Mouse (Mus musculus): ENCODE data around the gene E330017A01Rik. TPM values are rescaled to one million over a fixed set of nuclear protein-coding genes. Genes with fewer than 3 reads are reported as not detected.

Gene E330017A01Rik
- total RNA-seq, 1 experiment from 2014 or later: not detected

DNA sequence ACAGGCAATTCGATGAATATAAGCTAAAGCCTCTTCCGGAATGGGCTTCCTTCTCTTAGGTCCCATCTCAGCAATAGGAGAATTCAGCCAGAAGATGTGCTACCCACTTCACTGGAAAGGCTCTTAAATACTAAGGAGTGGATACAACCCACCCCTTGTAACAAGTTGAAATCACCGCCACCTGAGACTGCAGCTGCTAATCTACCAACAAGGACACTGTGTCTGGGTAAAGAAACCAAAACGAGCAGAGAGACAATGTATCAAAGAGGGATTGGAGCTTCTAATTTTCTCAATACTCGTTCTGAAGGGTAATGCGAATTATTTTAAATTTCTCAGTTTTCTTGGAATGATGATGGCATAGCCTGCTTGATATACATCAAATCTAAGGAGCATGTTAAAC, 21.7 kb downstream of the E330017A01Rik start, which contains the start of gene Gm813:
Gene Gm813, minus strand, starts transcription at position 101 of the 400 bp plus-strand sequence.
- no peak for ATAC-seq (replicated peaks; ENCODE audit: insufficient number of reproducible peaks, low FRiP score, low TSS enrichment, poor library complexity, severe bottlenecking)

DNA sequence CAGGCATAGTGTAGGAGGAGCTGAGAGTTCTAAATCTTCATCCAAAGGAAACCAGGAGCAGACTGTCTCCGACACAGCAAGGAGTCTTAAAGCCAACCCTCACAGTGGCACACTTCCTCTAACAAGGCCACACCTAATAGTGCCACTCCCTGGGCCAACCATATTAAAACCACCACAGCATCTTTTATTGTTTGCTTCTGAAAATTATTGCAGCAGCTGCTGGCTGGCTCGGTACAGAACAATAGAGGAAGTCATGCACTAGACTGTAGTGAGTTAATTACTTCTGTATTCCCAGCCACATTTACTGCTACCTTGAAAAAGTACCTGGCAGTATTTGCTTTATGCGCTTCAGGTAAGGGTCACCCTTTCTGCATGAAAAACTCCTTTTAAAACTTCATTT, 25.6 kb downstream of the E330017A01Rik start:
- no peak for ATAC-seq (replicated peaks; ENCODE audit: insufficient number of reproducible peaks, low FRiP score, low TSS enrichment, poor library complexity, severe bottlenecking)

DNA sequence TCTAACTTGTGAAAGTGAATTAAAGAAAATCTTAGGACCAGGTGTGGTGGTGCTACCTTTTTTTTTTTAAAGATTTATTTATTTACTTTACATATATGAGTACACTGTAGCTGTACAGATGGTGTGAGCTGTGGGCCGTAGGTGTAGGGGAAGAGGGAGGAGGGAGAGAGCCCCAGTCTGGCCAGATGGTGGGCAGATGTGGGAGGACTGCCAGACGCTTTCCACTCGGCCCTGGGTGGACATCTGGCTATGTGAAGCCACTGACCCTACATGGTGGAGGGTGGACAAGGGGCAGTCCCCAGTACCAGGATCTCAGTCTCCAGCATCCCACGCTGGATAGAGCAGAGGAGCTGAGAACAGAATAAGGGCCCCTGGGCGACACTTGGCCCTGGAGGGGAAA, 31.4 kb downstream of the E330017A01Rik start:
- no peak for ATAC-seq (replicated peaks; ENCODE audit: insufficient number of reproducible peaks, low FRiP score, low TSS enrichment, poor library complexity, severe bottlenecking)

DNA sequence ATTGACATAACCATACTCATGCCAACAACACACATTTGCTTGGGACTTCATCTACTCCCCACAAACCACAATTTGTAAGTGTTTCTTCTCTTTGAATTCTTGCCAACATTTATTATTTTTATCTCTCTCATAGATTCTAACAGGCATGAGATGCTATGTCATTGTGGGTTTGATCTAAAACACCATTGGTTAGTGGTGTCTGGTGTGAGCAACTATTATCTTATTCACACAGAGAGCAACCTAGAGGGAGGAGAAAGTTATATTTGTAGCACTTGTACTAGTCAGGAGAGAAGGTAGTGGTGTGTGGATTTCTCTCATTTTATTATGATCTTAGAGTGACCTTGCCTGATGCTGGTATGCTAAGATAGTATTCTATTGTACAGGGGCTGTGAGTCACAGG, 33.9 kb downstream of the E330017A01Rik start:
- ATAC-seq (replicated peaks; ENCODE audit: insufficient number of reproducible peaks, low FRiP score, low TSS enrichment, poor library complexity, severe bottlenecking): no peak

DNA sequence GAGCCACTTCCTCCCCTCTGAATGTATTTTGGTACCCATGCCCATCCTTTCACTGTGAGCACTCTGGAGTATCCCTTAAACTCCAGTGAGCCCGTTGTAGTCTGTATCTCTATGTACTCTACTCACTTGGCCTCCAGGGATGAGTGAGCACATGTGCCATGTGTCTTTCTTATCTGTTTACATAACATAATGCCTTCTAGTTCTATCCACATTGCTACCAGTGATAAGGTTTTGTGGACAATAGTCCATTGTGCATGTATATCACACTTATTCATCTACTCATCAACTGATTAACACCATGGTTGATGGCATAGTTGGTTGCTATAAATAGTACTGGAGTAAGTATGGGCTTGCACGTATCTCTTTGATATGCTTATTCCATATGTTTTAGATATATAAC, 34.7 kb downstream of the E330017A01Rik start:
- no peak for ATAC-seq (replicated peaks; ENCODE audit: insufficient number of reproducible peaks, low FRiP score, low TSS enrichment, poor library complexity, severe bottlenecking)

DNA sequence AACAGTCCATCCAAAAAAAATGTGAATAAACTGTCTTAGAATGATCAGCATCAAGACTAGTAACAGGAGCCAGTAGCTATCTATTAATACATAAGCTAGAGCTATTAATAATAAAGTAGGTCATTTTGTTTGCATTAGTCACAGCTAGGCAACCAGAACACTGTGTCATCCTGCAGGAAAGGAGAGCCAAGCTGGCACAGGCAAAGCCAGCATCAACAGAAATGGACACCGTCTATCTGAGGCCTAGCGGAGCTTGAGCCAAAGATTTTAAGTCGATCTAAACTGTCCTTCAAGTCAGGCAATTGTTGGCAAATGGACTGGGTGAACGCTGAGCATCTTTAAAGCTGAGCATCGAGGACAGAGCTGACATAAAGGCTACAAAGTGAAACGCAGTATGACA, 37.7 kb downstream of the E330017A01Rik start:
- ATAC-seq (replicated peaks; ENCODE audit: insufficient number of reproducible peaks, low FRiP score, low TSS enrichment, poor library complexity, severe bottlenecking): no peak

DNA sequence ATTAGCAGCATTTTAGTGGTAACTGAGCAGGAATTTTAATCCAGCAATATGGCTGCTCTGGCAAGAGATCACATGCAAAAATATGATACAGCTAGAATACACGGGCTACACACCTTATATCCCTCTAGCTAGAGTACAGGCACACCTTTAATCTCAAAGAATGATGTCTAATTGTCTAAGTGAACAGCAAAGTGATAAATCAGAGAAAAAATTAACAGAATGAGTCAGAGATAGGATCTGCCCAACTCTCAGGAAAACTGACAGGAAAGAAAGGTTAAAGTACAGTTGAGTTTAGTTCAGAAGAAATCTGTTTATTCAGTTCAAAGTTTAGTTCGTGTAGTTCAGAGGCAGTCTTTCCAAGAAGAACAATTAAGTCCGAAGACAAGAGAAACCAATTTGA, 47.2 kb downstream of the E330017A01Rik start:
- no peak for ATAC-seq (replicated peaks; ENCODE audit: insufficient number of reproducible peaks, low FRiP score, low TSS enrichment, poor library complexity, severe bottlenecking)

DNA sequence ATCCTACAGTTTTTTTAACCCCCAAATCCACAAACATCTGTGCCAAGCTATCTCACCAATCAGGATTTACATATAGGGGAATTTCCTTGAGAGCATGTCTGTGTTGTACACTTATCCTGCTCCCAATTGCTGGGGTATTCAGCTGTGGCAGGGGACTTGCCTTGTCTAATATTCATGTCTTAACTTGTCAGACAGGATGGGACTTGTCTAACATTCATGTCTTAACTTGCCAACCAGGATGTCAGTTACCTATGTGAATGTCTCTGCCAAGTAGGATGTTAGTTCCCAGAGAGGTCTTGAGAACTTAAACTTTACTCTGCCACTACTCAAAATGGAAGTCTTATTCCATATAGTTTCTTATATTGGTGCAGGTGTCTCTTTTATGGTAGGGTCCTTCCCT, 49.1 kb downstream of the E330017A01Rik start:
- no peak for ATAC-seq (replicated peaks; ENCODE audit: insufficient number of reproducible peaks, low FRiP score, low TSS enrichment, poor library complexity, severe bottlenecking)

Other genes starting within 250 kb of the E330017A01Rik start
- gene Dcbld2, start 230.3 kb downstream of the E330017A01Rik start, total RNA-seq (2017): 0.48 to 1.8 TPM (median 1.7 TPM) in 3 replicates
- 43.7 to 77.1 TPM (median 49.8 TPM) in 3 replicates for gene St3gal6, start 114.5 kb downstream of the E330017A01Rik start, total RNA-seq (2017)
- not detected in 3 replicates for gene Gm813, start 21.8 kb downstream of the E330017A01Rik start, total RNA-seq (2017)
- gene Cpox, start 31.6 kb upstream of the E330017A01Rik start, total RNA-seq (2017): 7.1 to 14.9 TPM (median 10.7 TPM) in 3 replicates
- gene Gpr15, start 80.3 kb upstream of the E330017A01Rik start, total RNA-seq (2017): 1.7 TPM in 1 of 3 replicates, not detected in the others
- 14.5 to 60.0 TPM (median 53.1 TPM) in 3 replicates for gene Cldnd1, start 89.2 kb upstream of the E330017A01Rik start, total RNA-seq (2017)
- not detected in 3 replicates for gene Olfr172, start 124.4 kb upstream of the E330017A01Rik start, total RNA-seq (2017)
- not detected in 3 replicates for gene Olfr173, start 161.5 kb upstream of the E330017A01Rik start, total RNA-seq (2017)
- gene Olfr175-ps1, start 188.0 kb upstream of the E330017A01Rik start, total RNA-seq (2017): not detected in 3 replicates
- gene Olfr177, start 236.0 kb upstream of the E330017A01Rik start, total RNA-seq (2017): not detected in 3 replicates